In genomic region chr6:8693141-8693881, GRCm38 (mm10) we compare ENCODE assay signal across 9 mouse cellular contexts.
A peak's percentile ranks its signal among the peaks of the same experiment; 100 is the strongest.
DNase-seq lines count a peak whose midpoint lies in the region; ATAC-seq and TF ChIP-seq lines count a peak whose summit lies in the region.
"Had no signal": no experiment of that assay in that cellular context is flagged by ENCODE, and none has a peak within 500 bp of the region (broad histone marks: within the 10 kb centered on the region; RNA-seq: fewer than 3 reads in every experiment).

No protein-coding gene starts in this region.

- H3K27me3 ChIP-seq in kidney, embryonic 14.5 days (ENCODE audit: control insufficient read depth, insufficient read depth, low read length) = no peaks in the 10 kb centered on the region
- H3K27me3 ChIP-seq in forebrain, embryonic 11.5 days (ENCODE audit: control insufficient read depth, insufficient read depth, low read length) = no peaks in the 10 kb centered on the region
- H3K27me3 ChIP-seq in limb, embryonic 12.5 days = no peaks in the 10 kb centered on the region
- no peaks in the 10 kb centered on the region for H3K27me3 ChIP-seq in thymus, adult 2 months (ENCODE audit: control insufficient read depth, insufficient read depth, low read length)
- H3K27me3 ChIP-seq: lung, embryonic 15.5 days had no signal

- H3K9me3 ChIP-seq in kidney, embryonic 14.5 days (ENCODE audit: control insufficient read depth, low read length) = no peaks in the 10 kb centered on the region
- H3K9me3 ChIP-seq in forebrain, embryonic 11.5 days (ENCODE audit: control insufficient read depth, low read length) = no peaks in the 10 kb centered on the region
- H3K9me3 ChIP-seq in limb, embryonic 12.5 days = no peaks in the 10 kb centered on the region
- H3K9me3 ChIP-seq: lung, embryonic 15.5 days had no signal

- H3K4me3 ChIP-seq in kidney, embryonic 14.5 days (ENCODE audit: low read length) = no peak overlapping the region
- H3K4me3 ChIP-seq in forebrain, embryonic 11.5 days (ENCODE audit: low read depth, low read length) = no peak overlapping the region
- no peak overlapping the region for H3K4me3 ChIP-seq in limb, embryonic 12.5 days (replicated peaks)
- no peak overlapping the region for H3K4me3 ChIP-seq in thymus, adult 2 months (ENCODE audit: control insufficient read depth, insufficient read depth, low read length)
- H3K4me3 ChIP-seq: lung, embryonic 15.5 days had no signal

- WGBS in kidney, embryonic 14.5 days = 65% methylated on average over 11 of the region's 11 CpGs
- WGBS in forebrain, embryonic 11.5 days = 21% methylated on average over 11 of the region's 11 CpGs
- WGBS in limb, embryonic 12.5 days = 47% methylated on average over 11 of the region's 11 CpGs
- WGBS in thymus, adult 2 months = 95% methylated on average over 11 of the region's 11 CpGs

- no peak overlapping the region for H3K9ac ChIP-seq in kidney, embryonic 14.5 days (ENCODE audit: low read depth, low read length)
- H3K9ac ChIP-seq in forebrain, embryonic 11.5 days (ENCODE audit: low read length) = peak overlapping the region; percentile 37; the same call in 1 of the 2 replicates
- H3K9ac ChIP-seq in limb, embryonic 12.5 days (replicated peaks) = no peak overlapping the region
- H3K9ac ChIP-seq: lung, embryonic 15.5 days had no signal

- peak; percentile 48; the same call in 1 of the 2 replicates for ATAC-seq in kidney, embryonic 14.5 days (ENCODE audit: low FRiP score, low TSS enrichment)
- peak; percentile 45 for ATAC-seq in forebrain, embryonic 11.5 days (replicated peaks; ENCODE audit: low FRiP score)
- ATAC-seq in limb, embryonic 12.5 days (ENCODE audit: insufficient number of reproducible peaks, insufficient read depth, low FRiP score, low TSS enrichment, low read depth) = no peak

- no peak for DNase-seq in kidney, postnatal 36 days
- peak; percentile 63 for DNase-seq in brain, adult 2 months (ENCODE audit: low read depth, low spot score)
- DNase-seq in forebrain, embryonic 11.5 days (ENCODE audit: low spot score) = peak; percentile 52
- DNase-seq in lung, postnatal 25 days (ENCODE audit: low spot score) = no peak
- DNase-seq in thymus, adult 2 months = no peak
- DNase-seq in urinary bladder, postnatal 4 days (ENCODE audit: low spot score in 2 of 2) = no peak

- H3K36me3 ChIP-seq in kidney, embryonic 14.5 days (ENCODE audit: control insufficient read depth, insufficient read depth, low read length) = no peaks in the 10 kb centered on the region
- no peaks in the 10 kb centered on the region for H3K36me3 ChIP-seq in forebrain, embryonic 11.5 days (ENCODE audit: control insufficient read depth, insufficient read depth, low read length)
- H3K36me3 ChIP-seq in limb, embryonic 12.5 days = no peaks in the 10 kb centered on the region
- no peaks in the 10 kb centered on the region for H3K36me3 ChIP-seq in thymus, adult 2 months (ENCODE audit: control insufficient read depth, insufficient read depth, low read length)
- H3K36me3 ChIP-seq: lung, embryonic 15.5 days had no signal

- H3K27ac ChIP-seq in kidney, embryonic 14.5 days (ENCODE audit: low read depth, low read length) = no peak overlapping the region
- H3K27ac ChIP-seq in forebrain, embryonic 11.5 days (ENCODE audit: low read depth, low read length) = peak overlapping the region; percentile 91
- H3K27ac ChIP-seq in limb, embryonic 12.5 days = peak overlapping the region; percentile 86
- H3K27ac ChIP-seq in thymus, adult 2 months (ENCODE audit: control insufficient read depth, insufficient read depth, low read length) = no peak overlapping the region

- no peak for TF ChIP-seq POLR2A in thymus, adult 2 months (IDR thresholded peaks at IDR 0.05; ENCODE audit: control insufficient read depth, extremely low read depth, insufficient read depth, low read length, poor library complexity)

- no peak for TF ChIP-seq CTCF in thymus, adult 2 months (IDR thresholded peaks at IDR 0.05; ENCODE audit: borderline replicate concordance, control insufficient read depth, extremely low read depth, insufficient read depth, low read length, poor library complexity)

- no peak overlapping the region for H3K4me2 ChIP-seq in kidney, embryonic 14.5 days (replicated peaks; ENCODE audit: low read depth, low read length)
- H3K4me2 ChIP-seq in forebrain, embryonic 11.5 days (ENCODE audit: low read depth, low read length, severe bottlenecking) = peak overlapping the region; percentile 12; the same call in 1 of the 2 replicates
- peak overlapping the region; percentile 26; the same call in 1 of the 2 replicates for H3K4me2 ChIP-seq in limb, embryonic 12.5 days
- H3K4me2 ChIP-seq: lung, embryonic 15.5 days had no signal

- no peaks in the 10 kb centered on the region; the same call in 1 of the 2 replicates for H3K4me1 ChIP-seq in kidney, embryonic 14.5 days (ENCODE audit: control insufficient read depth, insufficient read depth, low read length)
- H3K4me1 ChIP-seq in forebrain, embryonic 11.5 days (replicated peaks; ENCODE audit: control insufficient read depth, insufficient read depth, low read length) = peaks cover 13% of the 10 kb centered on the region
- peaks cover 36% of the 10 kb centered on the region for H3K4me1 ChIP-seq in limb, embryonic 12.5 days (replicated peaks)
- H3K4me1 ChIP-seq in thymus, adult 2 months (replicated peaks; ENCODE audit: control insufficient read depth, insufficient read depth, low read length) = no peaks in the 10 kb centered on the region

Comparison
In these comparisons a context has a peak if more than half of its experiments do, and no peak if none do; other contexts are left out.
1. H3K27ac ChIP-seq: peak in forebrain, embryonic 11.5 days (single experiment) and limb, embryonic 12.5 days (single experiment); none in kidney, embryonic 14.5 days (single experiment) and thymus, adult 2 months (single experiment).
2. DNase-seq: peak in brain, adult 2 months (single experiment) and forebrain, embryonic 11.5 days (single experiment); none in kidney, postnatal 36 days (0 of 2), lung, postnatal 25 days (single experiment), thymus, adult 2 months (single experiment) and urinary bladder, postnatal 4 days (0 of 2).